Mouse (Mus musculus) E14TG2a.4 (cell line): ENCODE results near the gene Arid3a.

Experiments
- CTCF ChIP-seq: conservative IDR thresholded peaks from 2 replicates; pipeline ENCODE4 v1.5.1; 2014; ENCODE audit warnings: low read length
- NANOG ChIP-seq: IDR thresholded peaks from 2 replicates; pipeline ENCODE4 v1.6.1; 2014; ENCODE audit warnings: borderline replicate concordance, low read length, mixed read lengths
- POU5F1 ChIP-seq: IDR thresholded peaks from 2 replicates; pipeline ENCODE4 v1.6.1; 2014; ENCODE audit warnings: low read length, borderline replicate concordance

- no peak for TF ChIP-seq CTCF
- TF ChIP-seq POU5F1, result no peak
- no peak for TF ChIP-seq NANOG
These were observed 18.4 kb upstream of the Arid3a start, which contains the start of gene Med16 for GRCm38 (mm10) chr10:79908167-79909091.
